Mouse (Mus musculus): ENCODE data around the gene Rhpn2.

Rhpn2 gene

DNA sequence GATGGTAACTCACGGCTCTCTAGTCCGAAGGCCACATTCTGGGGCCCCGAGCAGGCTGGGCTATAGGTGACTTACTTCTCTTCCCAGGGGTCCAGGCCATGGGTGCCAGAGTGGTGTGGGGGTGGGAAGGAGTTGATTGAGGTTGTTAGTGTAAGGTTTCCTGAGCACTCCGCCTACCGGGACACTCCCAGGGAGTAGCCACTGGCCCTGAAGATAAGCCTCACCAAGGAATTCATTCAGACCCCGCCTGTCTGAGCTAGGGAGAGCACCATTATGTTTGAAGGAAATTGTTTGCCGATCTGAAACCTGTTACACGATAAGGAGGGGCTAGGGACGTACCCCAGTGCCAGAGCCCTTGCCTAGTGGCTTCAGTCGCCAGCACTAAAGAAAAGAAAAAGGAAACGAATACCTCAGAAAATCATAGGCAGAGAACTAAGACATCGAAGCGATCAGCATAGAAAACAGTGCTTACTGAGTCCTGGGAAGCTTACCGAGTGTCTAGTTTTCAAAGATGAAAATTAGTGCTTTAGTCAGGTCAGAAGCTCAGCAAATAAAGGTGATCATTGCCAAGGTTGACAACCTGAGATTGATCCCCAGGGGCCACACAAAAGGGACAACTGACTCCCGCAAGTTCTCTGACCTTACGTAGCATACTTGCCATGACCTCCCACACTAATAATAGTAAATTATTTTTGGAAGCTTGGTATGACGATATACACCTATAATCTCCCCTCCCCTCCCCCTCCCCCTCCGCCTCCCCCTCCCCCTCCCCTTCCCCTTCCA lies 14.1 kb downstream of the Rhpn2 start:
- DNase-seq (ENCODE audit: low read depth) = no peak

DNA sequence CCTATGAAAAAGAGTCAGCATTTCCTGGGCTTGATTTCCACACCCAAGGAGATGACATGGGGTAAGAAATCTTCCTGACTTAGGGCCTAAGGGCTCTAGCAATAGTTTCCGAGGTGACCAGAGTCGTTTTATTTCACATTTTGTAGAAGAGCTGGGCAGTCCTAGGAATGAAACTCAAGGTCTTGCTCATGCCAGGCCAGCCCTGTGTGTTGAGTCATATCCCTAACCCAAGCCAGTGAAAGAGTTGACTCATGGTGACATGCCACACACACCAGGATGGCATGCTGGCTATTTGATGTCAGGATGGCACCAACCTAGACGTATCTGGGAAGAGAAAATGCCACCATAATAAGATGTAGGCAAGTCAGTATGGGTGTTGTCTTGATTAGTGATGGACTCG lies 15.1 kb downstream of the Rhpn2 start:
- no peak for DNase-seq (ENCODE audit: low read depth)

DNA sequence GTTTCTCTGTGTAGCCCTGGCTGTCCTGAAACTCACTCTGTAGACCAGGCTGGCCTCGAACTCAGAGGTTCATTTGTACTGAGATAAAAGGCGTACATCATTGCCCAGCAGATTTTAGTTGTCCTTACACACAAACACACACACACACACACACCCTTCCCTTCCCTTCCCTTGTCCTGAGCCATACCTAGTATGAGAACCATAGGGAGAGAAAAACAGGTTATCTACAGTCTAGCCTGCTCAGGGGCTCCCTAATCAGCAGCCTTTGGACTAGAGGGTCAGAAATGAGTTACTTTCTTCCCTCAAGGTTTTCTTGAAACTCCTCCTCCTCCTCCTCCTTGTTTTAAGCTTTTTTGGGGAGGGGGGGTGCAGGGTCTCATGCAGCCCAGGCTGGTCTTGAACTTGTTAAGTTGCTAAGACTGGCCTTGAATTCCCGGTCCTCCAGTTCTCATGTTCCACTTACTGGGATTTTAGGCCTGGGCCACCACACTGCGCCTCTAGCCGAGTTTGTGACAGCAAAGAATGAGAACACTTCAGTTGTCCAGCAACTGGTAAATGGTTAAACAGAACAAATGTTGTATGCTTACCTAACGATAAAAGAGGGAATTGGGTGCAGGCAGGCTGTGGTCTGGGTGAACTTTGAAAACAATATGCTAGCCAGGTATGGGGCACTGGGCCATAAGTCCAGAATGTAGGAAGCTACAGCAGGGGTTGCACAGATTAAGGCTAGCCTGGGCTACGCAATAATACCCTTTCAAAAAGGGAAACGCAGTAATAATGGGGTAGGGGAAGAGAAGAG lies 16.1 kb downstream of the Rhpn2 start:
- no peak for DNase-seq (ENCODE audit: low read depth)

DNA sequence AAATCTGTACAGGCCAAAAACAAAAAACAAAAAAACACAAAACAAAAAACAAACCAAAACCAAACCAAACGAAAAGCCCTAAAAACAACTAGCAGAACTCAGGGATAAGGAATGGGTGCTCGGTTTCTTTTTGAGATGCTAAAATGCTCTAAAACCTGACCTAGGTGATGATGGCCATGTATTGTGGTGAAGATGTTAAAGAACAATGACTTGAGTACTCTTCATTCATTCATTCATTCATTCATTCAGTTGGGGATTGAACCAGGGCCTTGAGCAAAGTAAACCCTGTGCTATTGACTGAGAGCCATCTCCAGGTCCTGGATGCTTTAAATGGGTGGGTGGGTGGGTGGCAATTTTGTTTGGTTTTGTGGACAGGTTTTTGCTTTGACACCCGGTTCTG lies 17.2 kb downstream of the Rhpn2 start:
- DNase-seq (ENCODE audit: low read depth) = no peak

DNA sequence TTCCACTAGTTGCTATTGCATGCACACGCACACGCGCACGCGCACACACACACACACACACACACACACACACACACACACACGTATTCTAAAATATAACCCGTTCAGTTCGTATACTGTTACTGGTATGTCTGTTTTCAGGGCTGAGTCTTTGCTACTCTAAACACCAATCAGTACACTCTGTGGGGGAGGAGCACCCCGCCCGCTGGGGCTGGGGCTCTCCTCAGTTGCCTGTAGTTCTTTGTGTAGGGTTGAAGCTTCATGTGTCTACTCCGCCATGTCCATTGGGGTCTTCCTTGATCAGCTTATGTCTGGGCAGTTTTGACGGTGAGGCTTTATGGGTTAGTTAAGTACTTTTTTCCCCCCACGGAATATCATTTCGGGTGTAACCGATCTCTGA lies 19.3 kb downstream of the Rhpn2 start:
- no peak for DNase-seq (ENCODE audit: low read depth)

DNA sequence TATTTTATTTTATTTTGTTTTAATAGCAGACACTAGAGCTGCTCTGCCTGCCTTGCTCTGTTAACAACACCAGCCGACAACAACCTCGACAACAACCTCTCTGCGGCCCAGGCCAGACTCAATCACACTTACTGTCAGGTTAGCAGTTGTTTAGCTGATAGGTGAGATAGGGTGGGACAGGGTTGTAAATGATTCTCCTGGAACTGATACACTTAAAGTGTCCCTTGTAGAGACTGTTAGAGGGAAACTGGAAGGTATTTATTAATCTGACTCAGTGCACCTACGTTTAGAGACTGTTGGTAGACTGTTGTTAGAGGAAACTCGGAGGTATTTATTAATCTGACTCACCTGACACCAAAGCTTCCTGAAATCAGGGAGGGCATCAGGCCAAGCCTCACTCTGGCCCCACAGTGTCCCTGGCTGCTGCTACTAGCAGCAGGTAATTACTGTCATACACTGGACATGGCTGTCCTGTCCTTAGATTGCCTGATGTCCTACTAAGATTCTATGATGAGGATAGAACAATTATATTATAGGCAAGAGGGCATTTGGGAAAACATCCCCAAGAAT lies 21.4 kb downstream of the Rhpn2 start:
- DNase-seq (ENCODE audit: low read depth) = no peak

DNA sequence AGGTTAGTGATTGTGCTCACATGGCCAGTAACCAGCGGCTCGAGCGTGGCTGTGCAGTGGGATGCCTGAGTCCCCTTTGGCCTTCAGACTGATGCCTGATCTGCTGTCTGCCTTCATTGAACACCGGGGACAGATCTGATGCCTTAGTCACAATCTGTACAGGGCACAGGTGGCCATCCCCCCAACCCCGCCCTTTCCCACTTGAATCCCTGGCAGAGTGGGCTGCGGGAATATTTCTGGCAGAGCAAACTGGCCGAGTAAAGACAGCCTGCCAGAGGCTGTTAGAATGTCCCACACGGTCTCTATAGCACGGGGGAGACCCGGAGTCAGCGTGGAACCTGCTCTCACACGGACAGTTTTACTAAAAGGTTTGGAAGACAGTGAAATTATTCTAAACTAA lies 23.7 kb downstream of the Rhpn2 start:
- DNase-seq (ENCODE audit: low read depth) = no peak

DNA sequence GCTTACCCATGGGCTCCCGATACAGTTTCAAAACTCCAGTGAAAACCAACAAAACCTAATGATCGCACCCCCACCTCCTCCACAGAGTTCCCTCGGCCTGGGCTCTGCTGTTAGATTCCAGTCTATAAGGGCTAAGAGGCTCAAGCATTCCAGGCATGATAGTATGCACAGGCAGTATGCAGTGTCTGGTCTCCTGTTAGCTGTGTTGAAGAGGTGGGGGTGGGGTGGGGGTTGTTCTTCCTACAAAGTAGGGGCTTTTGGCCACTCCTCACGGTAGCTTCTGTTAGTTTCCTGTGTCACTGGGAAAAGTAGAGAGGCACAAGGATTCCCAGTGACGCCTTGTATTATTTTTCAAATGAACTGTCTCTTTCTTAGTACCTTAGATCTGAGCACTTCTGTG lies 28.3 kb downstream of the Rhpn2 start:
- DNase-seq (ENCODE audit: low read depth) = no peak

DNA sequence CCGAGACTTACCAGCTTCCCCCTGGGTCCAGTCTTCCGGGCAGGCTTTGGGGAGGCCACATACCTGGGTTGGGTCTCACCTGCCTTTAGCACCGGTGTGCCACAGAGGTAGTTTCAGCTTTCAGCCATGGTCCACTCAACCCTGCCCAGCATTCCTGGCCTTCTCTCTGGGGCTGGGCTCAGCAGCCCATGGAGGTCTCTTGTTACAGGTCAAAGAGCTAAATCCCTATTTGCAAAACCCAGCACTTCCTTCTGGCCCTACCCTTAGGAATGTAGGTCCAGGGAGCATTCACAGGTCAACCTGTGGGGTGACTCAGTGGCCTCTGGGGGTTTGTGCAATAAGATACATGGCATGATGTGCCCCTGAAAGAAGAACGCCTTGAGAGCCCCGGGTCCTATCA lies 28.9 kb downstream of the Rhpn2 start:
- no peak for DNase-seq (ENCODE audit: low read depth)

DNA sequence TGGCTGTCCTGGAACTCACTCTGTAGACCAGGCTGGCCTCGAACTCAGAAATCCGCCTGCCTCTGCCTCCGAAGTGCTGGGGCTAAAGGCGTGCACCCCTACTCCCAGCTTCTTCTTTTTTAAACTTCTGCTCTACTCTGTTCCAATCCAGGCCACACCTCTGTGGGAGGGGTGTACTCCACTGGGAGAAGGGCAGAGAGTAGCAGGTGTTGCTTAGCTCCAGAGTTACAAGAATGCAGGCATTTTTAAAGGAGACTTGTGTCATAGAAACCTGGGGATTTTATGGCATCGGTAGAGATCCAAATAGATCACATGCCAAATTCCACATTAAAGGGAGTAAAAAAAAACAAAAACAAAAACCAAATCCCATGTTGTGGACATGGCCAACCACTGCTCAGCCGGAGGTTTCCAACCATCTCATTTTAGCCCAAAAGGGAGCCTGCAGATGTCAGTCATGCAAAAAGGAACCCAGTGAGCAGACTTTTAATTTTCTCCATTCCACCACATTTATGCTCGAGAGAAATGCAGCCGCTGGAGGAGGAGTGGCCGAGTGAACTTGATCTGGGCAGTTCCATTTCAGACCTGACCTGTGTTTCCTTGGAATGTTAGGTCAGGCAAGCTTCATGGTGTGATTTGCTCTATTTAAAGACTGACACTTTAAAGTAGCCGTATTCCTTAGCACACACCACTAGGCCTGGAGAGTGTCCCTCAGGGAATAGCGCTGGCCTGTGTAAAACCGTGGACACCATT lies 31.4 kb downstream of the Rhpn2 start:
- no peak for DNase-seq (ENCODE audit: low read depth)

DNA sequence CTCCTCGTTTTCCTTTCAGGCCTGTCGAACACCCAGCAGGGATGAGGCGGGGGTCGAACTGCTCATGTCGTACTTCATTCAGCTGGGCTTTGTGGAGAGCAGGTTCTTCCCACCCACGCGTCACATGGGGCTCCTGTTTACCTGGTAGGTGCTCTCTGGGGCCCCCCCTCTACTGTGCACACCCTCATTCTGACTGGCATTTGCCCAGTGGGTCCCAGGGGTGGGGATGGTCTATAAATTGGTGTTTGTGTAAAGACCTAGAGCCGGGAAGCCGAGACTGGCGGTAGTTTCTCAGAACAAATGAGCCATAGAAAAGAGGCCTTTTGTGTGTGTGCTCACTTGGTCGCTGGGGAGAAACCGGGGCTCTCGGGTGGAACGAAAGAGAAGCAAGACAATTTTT lies 37.1 kb downstream of the Rhpn2 start:
- DNase-seq (ENCODE audit: low read depth) = no peak

DNA sequence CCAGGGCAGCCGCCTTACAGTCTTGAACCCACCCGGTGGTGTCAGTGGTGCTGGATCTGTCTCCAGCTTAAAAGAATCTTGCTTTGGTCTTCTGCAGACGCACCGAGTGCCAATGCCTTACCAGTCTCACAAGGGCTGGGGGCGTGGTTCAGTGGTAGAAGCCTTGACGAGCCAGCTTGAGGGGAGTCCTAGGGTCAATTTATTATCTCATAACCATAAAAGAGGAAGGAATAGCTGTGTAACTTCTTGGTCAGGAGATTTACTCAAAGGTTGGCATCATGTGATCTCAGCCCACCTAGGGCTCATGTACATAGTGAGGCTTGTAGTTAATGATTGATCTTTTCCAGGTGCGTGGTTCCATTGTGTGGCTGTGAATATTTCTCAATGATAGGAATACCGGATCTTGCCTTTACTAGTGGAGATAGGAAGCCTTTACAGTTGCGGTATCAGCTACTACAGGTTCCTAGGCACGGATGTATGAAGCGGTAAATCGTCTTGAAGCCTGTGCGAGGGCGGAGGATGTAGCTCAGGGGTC lies 38.6 kb downstream of the Rhpn2 start:
- DNase-seq (ENCODE audit: low read depth) = no peak

DNA sequence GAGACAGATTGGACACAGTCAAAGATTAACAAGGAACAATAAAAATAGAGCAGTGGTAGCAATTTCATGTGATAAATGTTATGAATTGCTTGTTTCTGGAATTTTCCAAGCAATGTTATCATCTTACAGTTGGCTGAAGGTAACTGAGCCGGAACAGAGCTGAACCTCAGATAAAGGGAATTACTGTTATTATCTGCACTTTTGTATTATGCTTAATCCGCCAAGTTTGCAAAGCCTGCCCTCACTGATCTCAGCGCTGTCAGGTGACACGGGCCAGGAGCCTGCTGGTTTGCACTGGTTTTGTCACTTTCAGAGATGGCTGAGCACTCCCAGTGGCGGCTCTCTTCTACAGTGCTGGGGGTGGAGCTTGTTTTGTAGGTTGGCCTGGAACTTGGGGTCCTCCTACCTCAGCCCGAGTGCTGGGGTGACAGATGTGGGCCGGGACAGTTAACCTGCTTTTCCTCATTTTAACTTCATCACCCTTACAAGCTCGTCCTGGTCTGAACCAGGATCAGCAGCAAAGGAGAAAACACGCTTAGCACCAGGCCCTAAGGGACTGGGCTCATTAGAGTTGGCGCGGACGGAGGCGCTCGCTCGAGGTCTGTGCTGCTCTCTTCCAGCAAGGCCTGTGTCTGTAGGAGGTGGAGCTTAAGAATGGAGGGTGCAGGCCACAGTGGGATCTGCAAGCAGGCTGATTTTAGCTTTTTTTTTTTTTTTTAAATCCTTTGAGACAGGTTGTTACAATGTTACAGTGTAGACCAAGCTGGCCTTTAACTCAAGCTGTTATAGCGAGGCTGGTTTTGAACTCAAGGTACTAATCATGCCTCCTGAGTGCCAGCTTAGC lies 39.4 kb downstream of the Rhpn2 start:
- no peak for DNase-seq (ENCODE audit: low read depth)

DNA sequence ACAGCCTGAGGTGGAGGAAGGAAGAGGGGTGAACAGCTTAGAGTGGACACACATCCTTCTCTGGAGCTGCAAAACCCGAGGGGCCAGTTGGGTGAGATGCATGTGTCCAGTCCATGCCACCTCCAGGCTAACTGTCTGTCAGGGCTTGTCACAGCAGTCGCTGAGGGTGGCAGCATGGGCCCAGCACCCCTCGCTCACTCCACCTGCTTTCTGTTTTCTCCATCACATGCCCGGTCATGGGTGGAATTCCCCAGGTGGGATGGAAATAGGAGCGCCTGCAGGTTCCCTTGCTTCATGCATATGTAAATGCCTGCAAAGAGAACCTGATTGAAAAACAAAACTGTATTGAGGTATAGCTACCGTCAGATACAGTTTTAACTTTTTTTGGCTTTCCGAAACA lies 40.3 kb downstream of the Rhpn2 start:
- DNase-seq (ENCODE audit: low read depth) = no peak

DNA sequence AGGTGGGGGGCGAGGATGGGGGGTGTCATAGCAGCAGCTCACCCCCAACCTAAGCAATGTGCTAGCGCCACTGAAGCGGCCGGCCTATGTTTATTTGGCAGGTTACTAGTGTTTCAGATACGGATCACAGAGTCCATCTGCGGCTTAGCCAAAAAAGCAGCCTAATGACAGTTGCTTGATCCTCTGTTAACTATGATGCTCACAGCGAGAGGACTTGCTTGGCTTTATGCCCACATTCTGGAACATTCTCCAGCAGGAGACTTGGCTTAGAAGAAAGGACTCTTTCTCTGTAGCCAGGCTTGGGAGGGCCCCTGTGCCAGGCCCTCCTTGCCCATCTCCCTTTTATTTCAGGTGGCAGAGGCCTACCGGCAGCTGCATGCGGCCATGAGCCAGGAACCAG lies 42.7 kb downstream of the Rhpn2 start:
- no peak for DNase-seq (ENCODE audit: low read depth)

DNA sequence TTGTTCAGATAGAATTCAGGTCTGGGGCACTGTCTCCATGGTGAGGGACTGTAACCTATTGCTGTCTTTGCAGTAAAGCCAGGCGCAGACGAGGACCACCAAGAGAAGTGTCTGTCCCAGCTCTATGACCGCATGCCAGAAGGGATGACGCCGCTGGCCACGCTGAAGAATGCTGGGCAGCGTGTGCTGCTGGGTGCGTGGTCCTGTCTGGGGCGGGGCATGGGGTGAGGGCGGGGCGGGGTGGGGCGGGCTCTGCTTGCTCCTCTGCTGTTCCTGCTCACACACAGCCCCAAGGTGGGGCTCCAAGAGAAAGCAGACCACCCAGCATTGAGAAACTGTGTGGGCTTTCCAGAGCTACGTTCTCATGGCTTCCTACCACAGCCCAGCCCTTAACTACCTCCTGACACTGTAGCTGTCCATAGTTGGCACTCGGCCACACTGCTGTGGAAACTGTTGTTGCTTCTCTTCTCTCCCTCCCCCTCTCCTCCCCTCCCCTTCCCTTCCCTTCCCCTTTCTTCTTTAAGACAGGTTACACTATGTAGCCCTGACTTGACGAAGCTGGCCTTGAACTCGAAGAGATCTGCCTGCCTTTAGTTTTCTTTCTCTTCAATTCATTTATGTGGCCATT lies 45.6 kb downstream of the Rhpn2 start:
- DNase-seq (ENCODE audit: low read depth) = no peak

DNA sequence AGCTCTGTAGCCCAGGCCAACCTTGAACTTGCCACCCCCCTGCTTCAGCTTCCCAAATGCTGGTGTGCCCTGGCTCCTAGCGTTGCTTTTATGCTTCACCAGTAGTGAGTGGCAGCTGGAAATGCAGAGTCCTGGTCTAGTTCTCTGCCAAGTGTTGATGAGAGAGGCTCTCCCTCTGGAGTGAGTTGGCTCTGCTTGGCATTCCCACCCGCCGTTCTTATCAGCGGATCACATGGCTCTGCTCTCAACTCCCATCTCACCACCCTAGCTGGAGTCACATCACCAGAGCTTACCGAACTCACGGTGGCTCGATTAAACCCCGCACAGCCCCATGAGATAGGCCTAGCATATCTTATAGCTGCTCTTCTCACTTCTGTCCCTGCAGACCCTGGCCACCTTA lies 46.4 kb downstream of the Rhpn2 start:
- DNase-seq (ENCODE audit: low read depth) = no peak

DNA sequence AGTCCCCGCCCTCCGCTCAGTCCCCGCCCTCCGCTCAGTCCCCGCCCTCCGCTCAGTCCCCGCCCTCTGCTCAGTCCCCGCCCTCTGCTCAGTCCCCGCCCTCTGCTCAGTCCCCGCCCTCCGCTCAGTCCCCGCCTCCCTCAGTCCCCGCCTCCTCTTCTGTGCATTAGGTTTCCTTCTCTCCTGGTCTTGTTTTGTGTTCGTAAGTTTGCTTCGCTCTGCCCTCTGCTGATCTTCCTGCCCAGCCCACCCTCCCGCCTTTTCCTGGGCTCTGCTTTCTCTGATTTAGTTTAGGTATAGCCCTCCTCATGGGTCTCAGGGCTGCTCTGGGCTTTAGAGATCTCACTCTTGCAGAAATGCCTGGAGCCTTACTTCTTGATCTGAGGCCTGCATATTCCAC lies 47.9 kb downstream of the Rhpn2 start:
- no peak for DNase-seq (ENCODE audit: low read depth)

DNA sequence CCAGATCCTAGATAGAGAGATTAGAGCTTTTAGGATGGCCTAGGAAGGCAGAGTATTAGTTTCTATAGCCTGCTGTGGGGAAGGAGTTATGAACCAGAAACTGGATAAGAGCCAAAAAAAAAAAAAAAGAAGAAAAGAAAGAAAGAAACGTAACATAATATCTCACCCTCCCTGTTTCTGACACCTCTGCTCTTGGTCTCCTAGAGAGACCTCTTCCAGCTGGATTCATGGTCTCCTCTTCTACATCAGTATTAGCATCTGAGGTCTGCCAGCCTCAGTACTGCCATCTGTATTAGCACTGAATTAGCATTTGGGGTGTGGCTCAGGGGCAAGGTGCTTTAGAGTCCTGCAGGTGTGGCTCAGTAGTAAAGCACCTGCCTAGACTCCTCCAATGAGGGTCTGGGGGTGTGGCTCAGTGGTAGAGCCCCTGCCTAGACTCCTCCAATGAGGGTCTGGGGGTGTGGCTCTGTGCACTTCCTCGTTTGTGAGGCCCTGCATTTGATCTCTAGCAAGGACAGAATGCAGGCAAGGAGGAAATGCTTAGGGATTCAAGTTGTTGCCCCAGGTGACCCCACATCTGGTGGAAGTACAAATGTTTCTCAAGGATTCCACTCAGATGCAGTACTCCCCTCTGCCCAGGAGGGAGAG lies 48.9 kb downstream of the Rhpn2 start:
- DNase-seq (ENCODE audit: low read depth) = no peak

DNA sequence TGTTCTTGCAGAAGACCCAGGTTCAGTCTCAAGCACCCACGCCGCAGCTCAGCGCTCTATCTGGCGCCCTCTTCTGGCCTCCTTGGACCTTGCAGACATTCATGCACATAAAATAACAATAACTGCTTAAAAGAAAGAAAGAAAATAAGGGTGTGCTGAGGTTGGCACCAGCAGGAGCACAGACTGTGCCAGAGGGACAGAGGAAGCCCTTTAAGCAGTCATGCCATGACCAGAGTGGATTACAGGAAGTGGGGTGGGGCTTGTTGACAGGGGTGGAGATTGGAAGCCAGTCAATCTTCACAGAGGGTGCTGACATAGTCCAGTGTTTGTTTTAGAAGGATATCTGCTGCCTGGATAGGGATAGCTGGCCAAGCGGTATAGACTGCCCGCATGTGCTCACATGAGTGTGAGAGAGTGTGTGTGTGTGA lies 52.6 kb downstream of the Rhpn2 start:
- peak; percentile 38 for DNase-seq (ENCODE audit: low read depth)

Measured in induced T-regulatory cell, adult 2 months (primary cell).